Mouse (Mus musculus) kidney, adult 8-10 months (tissue): ENCODE data around the gene Pou1f1.

Experiments
- DNase-seq, 2 experiments: peaks; one replicate each; pipeline ENCODE4 v3.0.0; 2022

Gene Pou1f1

DNA sequence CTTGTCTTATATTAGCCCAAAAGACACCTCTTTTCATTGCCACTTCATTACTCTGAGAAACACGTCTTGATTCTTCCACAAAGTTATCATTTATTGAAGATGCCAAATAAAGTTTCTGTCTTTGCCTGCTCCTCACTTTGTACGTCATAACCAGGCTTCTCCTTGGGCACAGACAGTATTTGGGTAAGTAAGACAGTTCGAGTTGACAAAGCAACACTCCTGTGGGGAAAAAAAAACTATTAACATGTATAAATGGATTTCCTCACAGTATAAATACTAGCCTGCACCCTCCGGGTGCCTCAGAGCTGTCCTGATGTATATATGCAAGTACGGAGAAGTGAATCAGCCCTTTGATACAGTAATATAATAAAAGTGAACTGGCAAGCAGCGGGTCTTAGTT lies at the start of gene Pou1f1:
TSS of gene Pou1f1 (plus strand) at position 301 of the 400 bp plus-strand sequence.
- DNase-seq, result no peak

DNA sequence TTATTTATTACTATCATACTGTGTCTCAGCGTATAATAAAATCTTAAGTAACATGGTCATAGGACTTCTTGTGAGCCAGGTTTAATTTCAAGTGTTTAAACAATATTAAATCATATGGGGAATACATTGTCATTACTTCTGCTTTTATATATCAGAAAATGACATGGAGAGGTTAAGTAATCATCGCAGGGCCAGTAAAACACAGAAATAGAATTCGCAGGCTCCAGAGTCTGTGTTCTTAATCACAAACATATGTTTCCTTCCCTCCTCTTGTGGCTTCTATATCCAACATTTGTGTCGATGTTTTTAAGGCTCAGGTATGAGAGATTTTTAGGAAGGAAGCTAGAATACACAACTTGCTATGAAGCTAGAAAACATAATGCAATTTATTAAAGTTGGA lies 49.7 kb upstream of the Pou1f1 start:
- DNase-seq, result no peak

DNA sequence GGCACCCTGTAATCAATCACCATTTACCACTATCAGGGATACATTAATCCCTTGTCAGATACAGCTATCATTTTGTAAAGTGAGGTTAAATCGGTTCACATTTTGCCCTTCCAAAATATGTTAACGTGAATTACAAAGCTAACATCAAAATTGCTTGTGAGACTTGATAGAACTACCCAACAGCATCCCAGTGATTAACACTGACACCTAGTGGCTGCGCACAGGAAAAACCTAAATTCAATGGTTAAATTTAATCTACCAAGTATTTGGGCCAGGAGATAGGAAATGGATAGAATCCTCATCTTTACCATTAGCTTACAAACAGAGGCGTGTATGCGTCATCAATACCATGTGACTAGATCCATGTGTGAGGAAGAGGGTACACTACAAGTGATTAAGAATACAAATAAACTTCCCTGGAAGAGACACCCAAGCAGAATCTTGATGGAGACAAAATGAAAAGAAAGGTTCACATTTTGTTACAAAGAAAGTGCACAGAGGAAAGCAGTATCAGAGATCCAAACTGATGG lies 47.8 kb upstream of the Pou1f1 start:
- peak in 1 of 2 experiments; percentile 10 for DNase-seq

DNA sequence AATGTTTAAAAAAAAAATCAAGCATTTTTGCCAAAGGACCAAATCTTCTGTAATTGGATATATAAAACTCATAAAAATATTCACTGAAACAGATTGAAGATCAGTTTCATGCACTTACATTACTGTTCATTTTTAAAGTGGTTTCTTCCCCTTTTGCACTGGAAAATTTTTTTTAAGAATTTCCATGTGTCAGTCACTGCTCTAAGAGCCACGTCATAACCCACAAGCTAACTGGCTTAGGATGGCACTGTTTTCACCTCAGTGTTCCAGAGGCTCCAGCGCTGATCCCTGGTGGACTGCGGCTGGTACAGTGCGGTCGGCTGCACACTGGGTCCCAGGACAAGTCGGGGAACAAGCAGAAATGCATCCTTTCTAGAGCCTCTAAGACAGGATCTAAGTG lies 34.6 kb upstream of the Pou1f1 start:
- DNase-seq, result no peak

DNA sequence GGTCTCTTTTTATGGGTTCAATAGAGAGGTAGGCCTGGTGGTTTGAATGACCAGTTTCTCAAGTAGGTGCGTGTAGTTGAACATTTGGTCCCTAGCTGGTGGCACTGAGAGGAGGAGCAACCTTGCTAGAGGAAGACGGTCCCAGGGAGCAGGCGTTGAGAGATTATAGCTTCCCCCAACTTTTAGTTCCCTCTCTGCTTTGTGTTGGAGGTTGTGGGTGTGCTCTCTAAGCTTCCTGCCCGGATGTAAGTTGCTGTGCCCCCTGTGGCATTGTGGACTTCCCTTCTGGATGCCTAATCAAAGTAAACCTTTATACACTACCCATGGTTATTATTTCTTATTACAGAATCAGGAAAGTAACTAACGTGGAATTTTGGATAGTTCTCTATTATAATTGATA lies 24.3 kb upstream of the Pou1f1 start:
- DNase-seq, result no peak

DNA sequence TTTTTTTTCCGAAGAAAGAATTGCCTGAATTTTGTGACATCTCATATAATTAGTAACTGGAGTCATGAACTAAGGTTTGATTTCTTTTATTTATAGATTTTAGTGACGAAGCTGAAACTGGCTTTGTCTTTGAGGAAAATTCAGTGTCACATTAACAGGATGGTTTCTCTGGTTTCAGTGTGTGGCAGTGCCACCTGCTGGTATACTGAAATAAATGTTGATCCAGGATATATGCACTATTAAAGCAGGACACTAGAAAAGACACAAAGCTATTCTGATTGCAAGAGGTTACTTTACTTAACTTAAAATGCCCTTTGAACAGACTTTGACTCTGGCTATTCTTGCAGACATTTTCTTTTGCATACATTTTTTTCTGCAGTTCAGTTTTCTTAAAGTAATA lies 23.3 kb upstream of the Pou1f1 start:
- DNase-seq, result peak; percentile 4 to 14

DNA sequence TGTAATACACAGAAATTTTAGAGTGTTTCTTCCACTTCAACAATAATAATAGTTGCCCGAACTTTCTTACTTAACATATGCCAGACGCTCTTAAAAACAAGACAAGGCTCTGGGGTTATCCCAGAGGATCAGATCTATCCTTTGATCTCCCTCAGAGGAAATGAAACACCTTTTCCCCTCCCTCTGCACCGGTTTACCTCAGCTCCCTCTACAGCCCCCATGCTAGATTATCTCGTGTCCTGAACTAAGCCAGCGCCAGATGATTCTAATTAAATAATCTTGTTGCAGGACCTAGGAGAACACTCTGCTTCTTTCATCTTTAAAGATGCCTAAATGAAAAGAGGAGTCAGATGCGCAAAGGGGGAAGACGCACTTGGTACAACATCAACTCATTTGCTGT lies 6.1 kb upstream of the Pou1f1 start:
- no peak for DNase-seq

DNA sequence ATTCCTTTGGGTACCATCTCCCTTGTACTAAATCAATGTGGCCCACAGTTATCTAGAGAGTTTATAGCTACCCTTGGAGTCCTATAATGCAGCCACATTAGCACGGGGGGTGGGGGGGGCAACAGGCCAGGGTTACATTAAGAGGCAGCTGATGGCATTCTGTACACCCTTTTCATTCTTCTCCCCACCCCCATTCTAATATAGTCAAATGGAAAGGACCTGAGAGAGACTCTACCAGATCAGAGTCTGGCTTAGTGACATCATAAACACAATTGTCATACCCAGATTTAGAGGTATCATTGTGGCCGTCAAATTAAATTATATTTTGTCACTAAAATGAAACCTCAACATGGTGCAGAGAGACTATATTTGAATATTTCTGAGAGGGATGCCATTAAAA lies 5.7 kb downstream of the Pou1f1 start:
- no peak for DNase-seq

DNA sequence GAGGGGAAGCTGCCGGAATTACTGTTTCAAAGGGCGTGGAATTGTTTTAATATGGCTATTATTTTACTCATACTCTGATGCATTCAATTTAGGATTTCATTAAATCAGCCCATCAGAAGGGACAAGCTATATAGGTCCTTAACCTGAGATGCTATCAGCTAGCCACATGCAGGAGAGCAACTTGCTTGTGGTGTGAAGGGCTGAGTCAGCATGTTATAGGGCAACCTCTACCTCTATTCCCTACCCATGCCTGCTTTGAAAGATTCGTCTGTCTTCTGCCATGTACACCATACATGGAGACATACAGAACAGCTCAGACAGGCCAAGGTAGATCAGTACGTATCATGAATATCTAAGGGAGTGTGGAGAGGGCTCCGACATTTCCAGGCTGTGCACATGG lies 6.4 kb downstream of the Pou1f1 start:
- no peak for DNase-seq

DNA sequence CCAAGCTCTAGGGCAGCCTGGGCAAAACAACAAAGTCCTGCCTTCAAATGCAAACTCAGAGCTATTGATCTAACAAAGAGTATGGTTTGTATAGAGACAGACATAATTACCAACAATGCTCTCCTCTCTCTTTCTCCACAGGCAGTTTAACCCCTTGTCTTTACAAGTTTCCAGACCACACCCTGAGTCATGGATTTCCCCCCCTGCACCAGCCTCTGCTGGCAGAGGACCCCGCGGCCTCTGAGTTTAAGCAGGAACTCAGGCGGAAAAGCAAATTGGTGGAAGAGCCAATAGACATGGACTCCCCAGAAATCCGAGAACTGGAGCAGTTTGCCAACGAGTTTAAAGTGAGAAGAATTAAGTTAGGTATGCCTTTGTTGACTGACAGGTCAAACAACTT lies 9.3 kb downstream of the Pou1f1 start:
- DNase-seq, result no peak

DNA sequence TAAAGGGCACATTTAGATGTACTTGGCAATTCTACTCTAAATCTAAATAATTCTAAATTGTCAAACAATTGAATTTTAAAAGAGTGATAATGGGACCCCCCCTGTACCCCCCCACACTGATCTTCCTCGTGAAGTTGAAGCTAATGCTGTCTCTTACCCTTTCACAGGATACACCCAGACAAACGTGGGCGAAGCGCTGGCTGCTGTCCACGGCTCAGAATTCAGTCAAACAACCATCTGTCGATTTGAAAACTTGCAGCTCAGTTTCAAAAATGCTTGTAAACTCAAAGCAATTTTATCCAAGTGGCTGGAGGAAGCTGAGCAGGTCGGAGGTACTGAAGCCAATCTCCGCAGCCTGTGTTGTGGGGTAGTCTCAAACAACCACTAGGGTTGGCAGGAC lies 11.4 kb downstream of the Pou1f1 start:
- no peak for DNase-seq

DNA sequence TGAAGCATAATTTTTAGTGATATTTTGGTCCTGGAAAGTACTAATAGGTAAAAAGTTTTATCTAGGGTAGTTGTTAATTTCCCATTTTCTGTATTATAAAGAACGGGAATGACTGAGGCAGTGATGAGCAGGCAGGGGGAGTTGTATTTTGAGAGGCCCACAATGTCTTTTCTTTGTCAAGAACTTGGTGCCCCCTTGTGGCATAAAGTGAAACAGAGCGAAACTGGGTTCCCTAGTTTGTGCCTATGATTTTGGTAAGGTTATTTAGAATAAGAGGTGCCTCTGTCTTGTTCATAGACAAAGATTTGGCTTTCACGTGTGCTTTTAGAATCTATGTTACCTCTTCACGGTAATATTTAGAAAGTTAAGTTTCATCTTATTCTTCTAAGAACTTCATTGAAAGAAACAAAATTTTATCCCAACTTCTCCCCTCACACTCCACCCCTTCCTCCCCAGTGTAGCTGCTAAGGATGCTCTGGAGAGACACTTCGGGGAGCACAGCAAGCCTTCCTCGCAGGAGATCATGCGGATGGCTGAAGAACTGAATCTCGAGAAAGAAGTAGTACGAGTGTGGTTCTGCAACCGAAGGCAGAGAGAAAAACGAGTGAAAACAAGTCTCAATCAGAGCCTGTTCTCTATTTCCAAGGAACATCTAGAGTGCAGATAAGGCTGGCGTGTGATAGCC lies 13.1 kb downstream of the Pou1f1 start:
- peak in 1 of 2 experiments; percentile 35 for DNase-seq

DNA sequence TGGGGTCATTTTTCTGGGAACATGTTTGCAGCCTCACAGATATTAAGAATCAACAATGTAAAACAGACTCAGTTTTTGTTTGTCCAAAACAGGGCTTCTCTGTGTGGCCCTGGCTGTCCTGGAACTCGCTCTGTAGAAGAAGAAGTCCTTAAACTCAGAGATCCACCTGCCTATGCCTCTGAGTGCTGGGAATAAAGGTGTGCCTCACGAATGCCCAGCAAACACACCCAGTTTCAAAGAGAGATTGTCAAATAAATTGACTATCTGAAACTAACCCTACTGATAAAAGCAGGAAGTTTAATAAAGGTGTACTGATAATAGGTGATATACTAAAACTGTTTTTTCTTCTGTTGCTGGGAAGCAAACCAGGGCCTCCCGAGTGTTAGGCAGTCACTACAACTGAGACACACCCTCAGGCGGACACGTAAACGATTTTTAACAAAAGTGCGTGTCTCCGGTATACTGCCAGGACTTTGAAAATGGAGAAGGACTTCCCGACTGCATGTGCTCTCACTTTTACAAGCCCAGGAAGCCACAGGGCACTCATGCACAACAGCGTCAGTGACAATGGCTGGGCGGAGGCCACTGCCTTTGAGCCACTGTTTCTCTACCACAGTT lies 23.5 kb downstream of the Pou1f1 start:
- no peak for DNase-seq

DNA sequence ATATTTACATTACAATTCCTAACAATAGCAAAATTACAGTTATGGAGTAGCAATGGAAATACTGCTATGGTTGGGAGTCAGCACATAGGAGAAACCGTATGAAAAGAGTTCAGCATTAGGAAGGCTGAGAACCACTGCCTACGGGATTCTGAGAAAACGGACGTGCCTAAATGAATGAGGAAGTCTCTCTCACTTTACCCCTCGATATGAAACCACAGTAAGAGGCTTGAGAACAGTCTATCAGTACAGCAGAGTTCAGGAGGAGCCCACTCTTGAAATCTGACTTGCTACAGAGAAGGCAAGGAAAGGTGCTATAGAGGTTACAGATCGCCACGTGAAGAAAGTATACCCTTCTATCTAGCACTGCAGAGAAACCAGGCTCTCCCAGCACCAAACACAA lies 28.6 kb downstream of the Pou1f1 start:
- no peak for DNase-seq

DNA sequence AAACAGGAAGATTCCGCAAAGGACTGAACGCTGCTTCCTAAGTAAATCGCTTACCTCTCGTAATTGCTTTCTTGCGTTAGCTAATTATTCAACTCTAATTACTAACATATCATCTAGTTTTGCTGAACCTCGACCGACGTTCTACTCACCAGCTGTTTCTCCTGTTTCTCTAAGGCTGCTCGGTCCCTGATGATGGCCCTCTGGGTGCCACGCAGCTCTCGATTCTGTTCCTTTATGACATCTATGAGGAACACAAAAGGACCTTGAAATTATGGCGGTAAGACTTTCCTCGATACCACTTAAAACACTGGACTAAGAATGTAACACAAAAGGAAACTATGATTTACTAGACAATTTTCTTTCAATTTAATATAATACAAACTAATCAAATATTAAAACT lies 30.5 kb downstream of the Pou1f1 start:
- DNase-seq, result no peak

DNA sequence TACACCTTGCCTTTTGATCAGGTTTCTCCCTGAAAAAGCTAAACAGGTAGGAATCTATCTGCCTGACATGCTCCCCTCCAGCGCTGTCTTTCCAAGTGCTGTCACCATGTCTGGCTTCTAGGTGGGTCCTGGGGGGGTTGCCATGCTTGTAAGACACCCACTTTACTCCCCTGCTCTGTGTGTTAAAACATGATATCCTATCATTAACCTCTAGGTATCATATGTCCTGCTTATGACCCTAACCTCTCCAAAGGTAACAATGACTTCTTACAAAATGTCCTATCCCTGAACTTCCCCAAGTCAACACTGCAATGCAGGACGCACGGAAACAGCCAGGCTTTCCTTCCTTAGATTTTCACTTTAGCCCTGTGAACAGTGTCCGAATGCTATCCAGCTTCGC lies 34.0 kb downstream of the Pou1f1 start:
- no peak for DNase-seq

DNA sequence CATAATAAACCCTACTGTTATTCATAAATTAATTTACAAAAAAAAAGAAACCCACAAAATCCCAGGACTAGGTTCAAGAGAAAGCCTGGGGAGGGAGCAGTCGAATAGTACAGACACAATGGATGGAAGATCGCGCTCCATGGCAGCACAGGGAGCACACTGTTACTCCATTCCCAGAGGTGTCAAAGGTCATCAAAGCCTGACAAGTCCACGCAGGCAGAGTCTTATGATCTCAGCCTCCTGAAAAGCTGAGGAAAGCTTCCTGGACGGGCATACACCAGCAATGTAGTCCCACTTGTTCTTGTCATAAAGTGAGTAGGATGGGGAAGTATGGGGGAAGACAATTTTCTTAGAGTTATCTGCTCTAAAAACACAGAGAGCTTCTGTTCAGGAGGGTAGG lies 37.1 kb downstream of the Pou1f1 start:
- DNase-seq, result no peak

DNA sequence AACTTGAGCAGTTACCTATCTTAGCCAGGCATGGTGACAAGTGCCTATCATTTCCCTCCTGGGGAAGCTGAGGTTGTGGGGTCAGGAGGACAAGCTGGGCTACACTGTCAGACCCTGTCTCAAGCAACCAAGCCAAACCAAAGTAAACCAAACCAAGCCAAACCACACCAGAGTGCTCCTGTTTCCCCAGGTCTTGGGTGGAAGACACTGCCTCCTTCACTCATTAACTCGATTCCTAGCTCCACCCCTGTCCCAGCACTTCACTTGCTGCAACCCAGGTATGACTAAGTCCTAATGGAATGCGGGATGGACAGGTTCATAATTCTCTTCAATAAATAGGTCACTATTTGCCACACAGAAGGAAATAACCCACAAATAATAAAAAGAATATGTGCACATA lies 39.3 kb downstream of the Pou1f1 start:
- DNase-seq, result peak; percentile 25 to 31

DNA sequence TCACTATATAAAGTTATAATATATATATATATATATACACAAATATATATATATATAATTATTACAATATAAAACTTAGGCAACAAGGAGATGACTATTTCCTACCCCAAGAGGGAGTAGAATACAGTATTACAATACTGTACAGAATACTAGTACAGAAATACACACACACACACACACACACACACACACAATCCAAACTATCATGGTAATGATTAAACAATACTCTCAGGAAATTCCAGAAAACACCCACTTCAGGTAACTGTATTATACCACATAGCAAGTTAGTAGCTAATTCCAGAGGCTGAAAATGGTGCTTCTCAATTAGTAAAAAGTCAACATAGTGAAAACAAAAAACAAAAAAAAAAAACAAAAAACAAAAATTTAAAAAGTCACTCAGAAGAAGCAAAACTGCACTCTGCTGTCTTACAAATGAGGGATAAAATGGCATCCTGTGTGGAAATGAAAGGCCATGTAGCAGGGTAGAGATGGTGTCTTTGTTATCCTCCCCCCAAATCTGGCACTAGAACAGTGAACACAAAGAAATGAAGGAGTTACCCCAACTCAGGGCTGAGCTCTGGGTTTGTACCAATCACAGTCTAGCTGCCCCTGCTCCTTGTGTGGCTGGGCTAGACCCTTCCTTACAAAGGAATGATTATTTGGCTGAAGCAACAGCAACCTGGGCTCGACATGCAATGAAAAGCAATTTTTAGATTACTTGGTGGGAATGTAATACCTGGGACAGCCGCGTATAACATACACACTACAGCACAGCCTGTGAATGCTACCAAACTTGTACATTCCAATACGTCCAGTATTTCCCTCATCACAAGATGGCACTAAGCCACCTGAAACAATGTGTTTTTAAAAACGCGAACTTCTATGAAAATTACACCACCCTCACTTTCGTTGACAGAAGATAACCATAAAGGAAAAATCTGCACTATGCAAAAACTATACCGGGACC lies 41.0 kb downstream of the Pou1f1 start:
- DNase-seq, result peak in 1 of 2 experiments; percentile 18

DNA sequence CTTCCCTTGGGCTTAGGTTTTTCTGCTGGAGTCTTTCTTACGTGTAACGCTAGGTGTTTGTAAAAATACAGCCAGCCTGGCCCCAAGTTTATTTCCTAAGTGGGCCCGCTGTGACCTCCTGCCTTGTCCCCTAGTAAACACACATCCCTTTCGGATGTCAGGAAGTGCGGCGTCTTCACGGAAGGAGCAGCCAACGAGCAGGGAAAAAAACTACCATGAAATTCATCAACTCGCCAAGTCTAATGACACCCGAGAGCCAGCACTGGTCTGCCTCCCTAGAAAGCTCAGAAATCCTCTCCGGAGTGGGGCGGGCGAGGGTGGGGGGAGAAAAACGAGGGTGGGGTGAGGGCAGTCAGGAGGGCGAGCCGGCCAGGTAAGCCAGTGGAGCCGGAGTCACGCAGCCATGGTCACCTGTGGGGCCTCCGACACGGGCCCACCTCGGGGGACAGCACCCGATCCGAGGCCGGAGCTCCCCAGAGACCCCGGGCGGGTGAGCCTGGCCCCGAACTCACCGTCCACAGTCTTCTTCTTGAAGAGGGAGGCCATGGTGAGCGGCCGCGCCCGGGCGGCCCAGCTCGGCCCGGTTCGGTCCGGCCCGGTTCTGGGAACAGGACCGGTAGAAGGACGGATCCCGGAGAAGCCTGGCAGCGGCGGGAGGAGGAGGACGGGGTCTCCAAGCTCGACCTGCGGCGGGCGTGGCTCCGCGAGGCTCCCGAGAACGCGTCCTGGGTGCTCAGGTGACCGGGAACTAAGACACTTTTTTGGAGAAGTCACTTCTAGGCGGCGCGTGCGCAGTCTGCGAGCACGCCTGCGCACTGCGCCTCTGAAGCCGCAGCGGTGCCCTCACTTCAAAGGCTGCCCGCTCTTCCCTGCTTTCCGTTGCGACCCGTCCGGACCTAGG lies 41.9 kb downstream of the Pou1f1 start, which contains the start of gene Chmp2b:
TSS of gene Chmp2b (minus strand) at position 764 of the 901 bp plus-strand sequence.
- DNase-seq, result peak; percentile 85 to 88

DNA sequence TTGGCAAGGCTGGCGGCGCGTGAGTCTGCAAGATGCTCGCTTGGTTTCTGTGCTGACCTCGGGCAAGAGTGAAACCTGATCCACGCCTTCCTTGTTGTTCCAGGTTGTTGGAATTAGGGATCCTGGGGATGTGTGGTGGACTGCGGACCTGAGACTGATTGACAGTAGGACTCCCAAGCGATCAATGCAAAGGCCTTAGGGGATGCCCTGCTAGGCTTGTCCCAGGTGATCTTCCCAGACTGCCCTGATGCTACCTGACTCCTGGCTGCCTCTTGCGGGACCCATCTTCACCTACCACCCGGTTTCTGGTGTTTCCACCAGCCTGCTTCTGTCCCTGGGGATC lies 42.5 kb downstream of the Pou1f1 start:
- no peak for DNase-seq

DNA sequence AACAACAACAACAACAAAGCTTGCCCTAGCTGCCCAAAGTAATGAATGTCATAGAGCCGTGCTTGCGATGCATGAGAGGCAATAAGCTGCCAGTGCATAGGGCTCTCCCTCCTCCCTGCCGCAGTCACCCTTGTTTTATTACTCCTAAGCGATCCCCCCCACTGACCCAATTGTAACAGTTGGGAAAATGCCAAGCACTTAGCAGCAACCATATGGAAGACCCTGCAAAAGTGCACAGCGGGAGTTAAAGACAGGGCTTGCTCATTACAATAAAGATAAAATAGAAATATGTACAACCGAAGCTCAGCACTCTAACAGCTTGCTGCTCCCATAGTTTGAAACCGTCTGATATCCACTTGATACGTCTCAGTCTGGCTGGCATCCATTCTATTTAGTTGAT lies 44.0 kb downstream of the Pou1f1 start:
- no peak for DNase-seq
